11 mouse cellular contexts compared by ENCODE assay signal in the genomic region with DNA sequence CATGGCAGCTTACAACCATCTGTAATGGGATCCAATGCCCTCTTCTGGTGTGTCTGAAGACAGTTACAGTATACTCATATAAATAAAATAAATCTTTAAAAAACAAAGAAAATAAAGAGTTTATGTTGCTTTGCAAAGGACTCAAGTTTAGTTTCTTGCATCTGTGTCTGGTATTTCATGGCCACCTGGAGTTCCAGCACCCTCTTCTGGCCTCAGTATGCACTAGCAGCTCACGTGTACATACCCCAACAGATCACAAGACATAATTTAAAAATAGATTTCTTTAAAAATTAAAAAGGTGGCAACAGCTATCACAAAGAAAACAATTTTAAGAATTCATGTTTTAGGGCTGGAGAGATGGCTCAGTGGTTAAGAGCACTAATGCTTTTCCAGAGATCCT. TPM values are rescaled to one million over a fixed set of nuclear protein-coding genes. Genes with fewer than 3 reads are reported as not detected.
A peak's percentile ranks its signal among the peaks of the same experiment; 100 is the strongest.
DNase-seq lines count a peak whose midpoint lies in the region; ATAC-seq and TF ChIP-seq lines count a peak whose summit lies in the region.
"Had no signal": no experiment of that assay in that cellular context is flagged by ENCODE, and none has a peak within 500 bp of the region (broad histone marks: within the 10 kb centered on the region; RNA-seq: fewer than 3 reads in every experiment).

No protein-coding gene starts in this region.

- H3K27me3 ChIP-seq in MEL (ENCODE audit: control insufficient read depth in 1 of 2, insufficient read depth in 2 of 2, low read length in 2 of 2) = no peaks in the 10 kb centered on the region
- H3K27me3 ChIP-seq in liver, embryonic 14.5 days (ENCODE audit: control insufficient read depth, insufficient read depth, low read length) = no peaks in the 10 kb centered on the region

- H3K79me2 ChIP-seq in MEL (ENCODE audit: control insufficient read depth, insufficient read depth, low read length, poor library complexity) = peaks cover 30% of the 10 kb centered on the region

- H3K27ac ChIP-seq in left cerebral cortex, adult 2 months = no peak overlapping the region
- H3K27ac ChIP-seq in MEL (ENCODE audit: control insufficient read depth, low read depth, low read length) = no peak overlapping the region
- no peak overlapping the region for H3K27ac ChIP-seq in liver, embryonic 14.5 days
- H3K27ac ChIP-seq: hindbrain, embryonic 14.5 days had no signal

- WGBS in liver, embryonic 14.5 days (ENCODE audit: insufficient replicate concordance) = 76% methylated on average over 1 of the region's 1 CpGs

- H3K4me2 ChIP-seq in liver, embryonic 14.5 days (ENCODE audit: low read depth) = no peak overlapping the region
- H3K4me2 ChIP-seq: heart, embryonic 11.5 days; hindbrain, embryonic 14.5 days had no signal

- H3K4me1 ChIP-seq in MEL (ENCODE audit: control insufficient read depth in 1 of 2, insufficient read depth in 2 of 2, low read length in 2 of 2) = peaks cover 8 to 14% of the 10 kb centered on the region in 2 experiments
- H3K4me1 ChIP-seq in liver, embryonic 14.5 days (replicated peaks; ENCODE audit: control insufficient read depth in 2 of 2, insufficient read depth in 2 of 2, low read length in 1 of 2) = peaks cover 0 to under 1% of the 10 kb centered on the region in 2 experiments; a peak in 1 of 4 replicates

- TF ChIP-seq RAD21 in MEL (IDR thresholded peaks at IDR 0.05; ENCODE audit: low read depth, low read length) = peak; percentile 51

- no peak for DNase-seq in left cerebral cortex, adult 2 months (ENCODE audit: extremely low spot score in 1 of 2, low spot score in 2 of 2)
- no peak for DNase-seq in left cerebral cortex, adult 18-20 months (ENCODE audit: low spot score in 2 of 2)
- DNase-seq in B cell, adult 2 months = peak; percentile 24 to 35
- peak; percentile 64 for DNase-seq in MEL (ENCODE audit: low read depth, low spot score)
- no peak for DNase-seq in liver, embryonic 14.5 days (ENCODE audit: low read depth in 3 of 3, low spot score in 3 of 3)
- no peak for DNase-seq in right cerebral cortex, postnatal 25 days
- DNase-seq in gastrocnemius, postnatal 36 days = no peak
- DNase-seq: cerebellum, postnatal 25 days; kidney, postnatal 14 days had no signal

- no peak for TF ChIP-seq POLR2A in MEL (IDR thresholded peaks at IDR 0.05; ENCODE audit: control insufficient read depth in 1 of 2, insufficient read depth in 1 of 2, low read depth in 1 of 2, low read length in 2 of 2, poor library complexity in 1 of 2)

- TF ChIP-seq EP300 in MEL (IDR thresholded peaks at IDR 0.05; ENCODE audit: low read depth in 1 of 2, low read length in 2 of 2) = no peak
- no peak for TF ChIP-seq EP300 in liver, embryonic 14.5 days (IDR thresholded peaks at IDR 0.05; ENCODE audit: low read depth)

- no peak for ATAC-seq in liver, embryonic 14.5 days (ENCODE audit: insufficient read depth)

- no peaks in the 10 kb centered on the region for H3K9me3 ChIP-seq in MEL (replicated peaks; ENCODE audit: insufficient read depth, low read length)
- no peaks in the 10 kb centered on the region for H3K9me3 ChIP-seq in liver, embryonic 14.5 days (ENCODE audit: control insufficient read depth, low read length)

- H3K36me3 ChIP-seq in MEL (ENCODE audit: control insufficient read depth in 1 of 2, insufficient read depth in 2 of 2, low read length in 2 of 2) = peaks cover 1 to 20% of the 10 kb centered on the region in 2 experiments; a peak in 3 of 4 replicates
- no peaks in the 10 kb centered on the region for H3K36me3 ChIP-seq in liver, embryonic 14.5 days (replicated peaks; ENCODE audit: control insufficient read depth, insufficient read depth, low read depth)

- TF ChIP-seq CTCF in left cerebral cortex, adult 2 months (IDR thresholded peaks at IDR 0.05) = peak; percentile 4
- TF ChIP-seq CTCF in MEL (IDR thresholded peaks at IDR 0.05 in 2 of 3, conservative IDR thresholded peaks at IDR 0.05 in 1 of 3; ENCODE audit: control insufficient read depth in 1 of 3, insufficient read depth in 1 of 3, low read depth in 2 of 3, low read length in 3 of 3, poor library complexity in 1 of 3, severe bottlenecking in 1 of 3) = peak; percentile 22 to 52 (median 52); a peak in 5 of 6 replicates
- peak; percentile 66 for TF ChIP-seq CTCF in liver, embryonic 14.5 days (IDR thresholded peaks at IDR 0.05; ENCODE audit: low read depth)

- H3K4me3 ChIP-seq in left cerebral cortex, adult 2 months = no peak overlapping the region
- no peak overlapping the region for H3K4me3 ChIP-seq in MEL (ENCODE audit: control insufficient read depth in 1 of 2, insufficient read depth in 1 of 2, low read depth in 2 of 2, low read length in 2 of 2)
- no peak overlapping the region for H3K4me3 ChIP-seq in liver, embryonic 14.5 days (ENCODE audit: insufficient read depth in 1 of 2, low read depth in 2 of 2, low read length in 2 of 2)

- intact Hi-C loops in left cerebral cortex, adult 2 months (cut with DNase I) = no loop called here
- intact Hi-C loops in gastrocnemius, postnatal 36 days (cut with DNase I) = no loop called here

- H3K9ac ChIP-seq in MEL (ENCODE audit: control insufficient read depth, low read depth, low read length, poor library complexity, severe bottlenecking) = no peak overlapping the region
- no peak overlapping the region for H3K9ac ChIP-seq in liver, embryonic 14.5 days (replicated peaks)
- H3K9ac ChIP-seq: hindbrain, embryonic 14.5 days had no signal

TF ChIP-seq in MEL, 35 proteins besides CTCF, POLR2A, EP300 and RAD21:
- TF ChIP-seq BHLHE40 (IDR thresholded peaks at IDR 0.05; ENCODE audit: borderline replicate concordance, low read depth, low read length) (no peak), SMC3 (IDR thresholded peaks at IDR 0.05; ENCODE audit: low read depth, low read length) (peak; percentile 51)
TF ChIP-seq in MEL: peak in this region for 1.

RNA-seq across cellular contexts. Expression of gene Rc3h1, which starts 15.7 kb away (rescaled TPM):
- 10 to 100 TPM; 44.4 to 45.7 TPM for total RNA-seq in left cerebral cortex, adult 2 months (2021)
- total RNA-seq in left cerebral cortex, adult 18-20 months (2021) = 10 to 100 TPM; 37.6 to 41.5 TPM
- 14.2 and 15.2 TPM in 2 replicates for total RNA-seq in MEL (2012; rRNA removed)
- polyA plus RNA-seq in MEL (2012; ENCODE audit: insufficient read depth in 1 of 2, insufficient read length in 2 of 2, low read depth in 1 of 2, low replicate concordance in 2 of 2, missing spikeins in 1 of 2) = 1 to 10 TPM in 1 of 2 experiments, not detected in 1; 6.2 TPM
- polyA plus RNA-seq in liver, embryonic 14.5 days (2012; rRNA removed) = 2.6 and 2.9 TPM in 2 replicates
- polyA plus RNA-seq in liver, embryonic 14.5 days (2014; fragmentation: Nextera tagmentation; extraction: Ambion mirVana) = 3.2 and 3.6 TPM in 2 replicates
- total RNA-seq in gastrocnemius, postnatal 36 days (2021) = 10 to 100 TPM; 25.1 to 28.3 TPM

RNA-seq across cellular contexts. Expression of gene Serpinc1, which starts 56.4 kb away (rescaled TPM):
- under 1 TPM; 0.25 to 0.68 TPM for total RNA-seq in left cerebral cortex, adult 2 months (2021)
- total RNA-seq in left cerebral cortex, adult 18-20 months (2021) = under 1 TPM; 0.19 to 0.21 TPM
- total RNA-seq in MEL (2012; rRNA removed) = 0.19 and 0.20 TPM in 2 replicates
- 1 to 10 TPM in 1 of 2 experiments, not detected in 1; 1.3 TPM for polyA plus RNA-seq in MEL (2012; ENCODE audit: insufficient read depth in 1 of 2, insufficient read length in 2 of 2, low read depth in 1 of 2, low replicate concordance in 2 of 2, missing spikeins in 1 of 2)
- 224 and 309 TPM in 2 replicates for polyA plus RNA-seq in liver, embryonic 14.5 days (2012; rRNA removed)
- 511 and 546 TPM in 2 replicates for polyA plus RNA-seq in liver, embryonic 14.5 days (2014; fragmentation: Nextera tagmentation; extraction: Ambion mirVana)
- total RNA-seq in gastrocnemius, postnatal 36 days (2021) = under 1 TPM; 0.15 to 0.18 TPM

Comparison
In these comparisons a context has a peak if more than half of its experiments do, and no peak if none do; other contexts are left out.
1. DNase-seq: peak in B cell, adult 2 months (2 of 2) and MEL (single experiment); none in left cerebral cortex, adult 2 months (0 of 2), left cerebral cortex, adult 18-20 months (0 of 2), liver, embryonic 14.5 days (0 of 3), right cerebral cortex, postnatal 25 days (single experiment) and gastrocnemius, postnatal 36 days (0 of 2).
2. CTCF ChIP-seq: peak in every context shown above with its lines; median percentile 66 in liver, embryonic 14.5 days; 52 in MEL; 4 in left cerebral cortex, adult 2 months.